Mouse (Mus musculus) right cerebral cortex, adult 2 months (tissue): ENCODE data around the gene Rps2.

Source experiments
- DNase-seq, 2 experiments: peaks; one replicate each; pipeline ENCODE4 v3.0.0; 2021 to 2022; ENCODE audit warnings: low spot score in 2 of 2

Rps2 gene

GRCm38 (mm10) chr17:24769146-24769545 lies 51.2 kb downstream of the Rps2 start:
- DNase-seq, result no peak
